Mouse (Mus musculus) adrenal gland, postnatal 25 days (tissue): ENCODE results near the gene Chmp1a. TPM values are rescaled to one million over a fixed set of nuclear protein-coding genes. Genes with fewer than 3 reads are reported as not detected.
A peak's percentile ranks its signal among the peaks of the same experiment; 100 is the strongest.
"Not testable (repeated sequence)": the region's sequence is repeated elsewhere in the genome, so short reads cannot be mapped to it uniquely, and the experiment has no call there.

ENCODE experiments used
- DNase-seq: peaks from one replicate; pipeline ENCODE4 v3.0.0; 2021; ENCODE audit warnings: mixed read lengths
- long read RNA-seq: library from polyadenylated mRNA; stranded (forward); transcript quantifications from one replicate; pipeline ENCODE4 v2.0.0, GENCODE M21; 2021
- total RNA-seq: library from RNA; stranded (reverse); gene quantifications from 2 replicates; pipeline ENCODE4 v1.2.3, GENCODE M21; 2021

The Chmp1a gene
- 79.0 and 97.8 TPM in 2 replicates for total RNA-seq
- long read RNA-seq, transcript Chmp1a-201 (7 exons, 2,140 nt), result major isoform, 6 of 284 reads
- long read RNA-seq, partial matches to known transcripts, result 1 of 284 reads
- long read RNA-seq, other reads (novel, unspliced or antisense), result 273 of 284 reads

DNA sequence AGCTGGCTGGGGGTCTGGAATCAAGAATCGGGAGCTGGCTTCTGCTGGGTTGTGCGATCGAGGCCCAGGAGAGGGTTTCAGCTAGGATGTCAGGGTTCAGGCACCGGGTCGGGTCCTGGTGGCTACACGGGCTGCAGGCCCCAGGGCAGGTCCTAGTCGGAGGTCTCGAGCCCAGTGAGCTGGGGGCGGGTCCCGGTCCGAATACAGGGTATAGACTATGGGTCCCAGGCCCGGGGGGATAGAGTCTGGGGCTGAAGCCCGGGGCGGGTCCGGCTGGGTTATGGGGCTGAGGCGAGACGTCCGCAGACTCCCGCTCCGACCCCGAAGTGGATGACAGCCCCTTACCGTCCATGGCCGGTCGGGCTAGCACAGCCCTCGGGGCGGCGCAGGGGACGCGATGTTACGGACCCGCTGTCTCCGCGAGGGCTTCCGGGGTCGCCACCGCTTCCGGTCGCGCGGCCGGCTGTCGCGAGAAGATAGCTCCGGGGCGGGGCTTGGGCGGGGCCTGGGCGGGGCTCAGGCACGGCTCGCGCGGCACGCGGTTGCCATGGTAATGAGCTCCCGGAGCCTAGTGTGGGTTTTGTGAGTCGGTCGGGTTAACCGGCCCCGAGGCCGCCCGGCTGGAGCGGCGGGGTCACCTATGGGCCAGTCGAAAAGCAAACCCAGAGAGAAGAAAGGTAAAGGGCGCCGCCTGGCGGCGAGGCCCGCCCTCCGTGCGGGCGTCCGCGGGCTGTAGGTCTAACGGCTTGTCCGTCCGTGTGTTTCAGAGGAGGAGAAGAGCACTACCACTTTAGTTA is at the start of gene Chmp1a, which contains the start of gene Spata33:
TSS of gene Chmp1a (minus strand) at position 443 of the 797 bp plus-strand sequence.
TSS of gene Spata33 (plus strand) at position 512 of the 797 bp plus-strand sequence.
- peak; percentile 93 for DNase-seq

DNA sequence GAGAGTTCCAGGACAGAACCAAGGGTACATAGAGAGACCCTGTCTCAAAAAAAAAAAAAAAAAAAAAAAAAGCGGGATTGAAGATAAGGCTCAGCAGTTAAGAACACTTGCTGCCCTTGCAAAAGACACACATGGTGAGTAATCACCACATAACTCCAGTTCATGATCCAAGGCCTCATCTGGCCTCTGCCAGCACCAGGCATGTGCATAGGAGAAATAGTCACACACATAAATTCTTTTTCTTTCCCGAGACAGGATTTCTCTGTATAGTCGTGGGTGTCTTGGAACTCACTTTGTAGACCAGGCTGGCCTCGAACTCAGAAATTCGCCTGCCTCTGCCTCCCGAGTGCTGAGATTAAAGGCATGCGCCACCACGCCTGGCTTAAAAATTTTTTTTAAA is 45.0 kb upstream of the Chmp1a start:
- not testable (repeated sequence) for DNase-seq

DNA sequence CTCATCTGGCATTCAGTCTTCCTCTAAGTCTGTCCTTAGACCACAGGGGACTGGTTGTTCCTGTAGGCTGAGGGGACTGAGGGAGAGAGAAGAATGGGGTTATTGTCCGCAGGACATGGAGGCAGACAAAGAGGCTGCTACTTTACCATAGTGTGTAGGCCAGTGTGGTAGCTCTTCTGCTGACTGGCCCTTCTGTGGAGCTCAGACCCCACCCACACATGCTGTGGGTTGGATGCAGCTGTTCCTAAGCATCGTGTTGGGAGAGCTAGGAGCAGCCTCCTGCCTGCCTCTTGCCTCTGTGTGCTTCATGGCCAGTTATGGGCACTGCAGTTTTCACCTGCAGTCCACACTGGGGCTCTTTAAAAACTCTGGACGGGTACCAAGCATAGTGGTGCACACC is 44.6 kb upstream of the Chmp1a start:
- no peak for DNase-seq

DNA sequence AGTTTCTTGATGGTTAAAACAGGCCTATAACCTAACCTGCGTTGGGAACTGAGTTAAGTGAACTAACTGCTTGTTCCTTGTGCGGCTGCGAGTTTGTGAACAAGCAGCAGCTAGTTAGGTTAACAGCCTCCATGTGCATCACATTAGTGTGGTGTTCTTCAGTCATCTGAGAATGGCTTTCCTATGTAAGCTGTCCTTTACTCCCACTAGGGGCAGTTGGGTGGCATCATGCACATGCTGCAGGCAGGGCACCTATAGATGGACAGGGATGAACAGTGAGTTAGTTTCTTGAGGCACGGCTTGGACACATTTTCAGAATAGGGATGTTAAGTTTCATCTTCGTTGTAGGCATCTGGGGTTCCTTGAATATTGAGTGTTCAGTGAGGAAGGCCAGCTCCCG is 42.6 kb upstream of the Chmp1a start:
- DNase-seq, result no peak

DNA sequence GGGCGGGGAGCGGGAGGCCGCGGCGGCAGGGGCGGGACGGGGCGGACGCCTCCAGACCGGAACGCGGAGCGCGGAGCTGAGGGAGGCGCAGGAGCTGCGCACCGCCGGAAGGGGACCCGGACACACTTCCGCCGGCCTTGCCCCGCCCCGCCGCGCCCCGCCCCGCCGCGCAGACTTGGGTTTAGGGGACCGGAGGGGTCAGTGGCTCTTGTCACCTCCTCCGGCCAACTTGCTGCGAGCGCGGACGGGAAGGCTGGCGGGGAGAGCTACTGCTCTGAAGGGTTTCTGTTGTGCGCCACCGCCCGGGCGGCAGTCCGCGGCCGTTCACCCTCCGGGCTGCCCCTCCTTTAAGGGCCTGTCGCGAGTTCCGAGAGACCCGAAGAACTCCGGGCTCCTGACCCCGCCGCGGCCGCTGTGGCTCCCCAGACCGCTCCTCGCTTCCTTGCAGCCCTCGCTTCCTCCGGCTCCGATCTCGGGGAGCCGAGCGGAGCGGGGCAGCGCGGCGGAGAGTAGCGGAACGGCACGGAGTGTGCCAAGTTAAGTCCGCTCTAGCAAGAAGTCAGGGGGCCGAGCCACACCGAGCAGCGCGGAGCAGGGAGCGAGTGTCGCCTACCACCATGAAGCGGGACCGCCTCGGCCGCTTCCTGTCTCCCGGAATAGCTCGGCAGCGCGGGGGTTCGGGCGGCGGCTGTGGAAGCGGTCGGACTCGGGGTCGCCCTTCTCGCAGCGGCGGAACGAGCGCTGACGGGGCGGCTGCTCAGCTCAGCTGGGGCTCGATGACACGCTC is 41.7 kb upstream of the Chmp1a start, which contains the start of the genes Zfp276 and Vps9d1:
TSS of gene Zfp276 (plus strand) at position 97 of the 787 bp plus-strand sequence.
TSS of gene Vps9d1 (minus strand) at position 250 of the 787 bp plus-strand sequence.
- DNase-seq, result peak; percentile 92

DNA sequence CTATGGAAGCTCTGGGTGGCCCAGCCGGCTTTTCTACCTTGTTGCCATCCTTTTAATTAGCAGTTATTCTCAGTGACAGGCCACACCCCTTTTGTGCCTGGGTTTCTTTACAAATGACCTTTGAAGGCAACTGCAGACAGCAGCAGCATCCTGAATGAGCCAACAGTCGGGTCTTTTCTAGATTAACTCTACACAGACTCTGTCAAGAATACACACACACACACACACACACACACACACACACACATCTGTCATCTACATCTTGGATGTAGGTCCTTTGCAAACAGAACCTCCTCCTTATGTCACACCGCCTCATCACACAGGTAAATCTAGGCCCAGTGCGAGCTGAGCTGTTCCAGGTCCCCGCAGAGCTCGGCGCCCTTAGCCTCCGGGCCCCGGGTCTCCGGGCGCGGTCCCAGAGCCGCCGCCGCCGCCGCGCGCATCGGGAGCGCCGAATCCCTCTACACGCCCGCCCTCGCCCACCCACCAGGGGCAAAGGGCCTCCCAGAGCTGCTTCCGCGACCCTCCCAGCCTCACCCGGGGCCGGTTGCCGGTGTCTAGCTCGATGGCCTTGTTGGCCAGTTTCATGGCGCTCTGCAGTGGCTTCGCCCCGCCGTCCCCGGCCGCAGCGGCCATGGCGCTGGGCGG is 41.0 kb upstream of the Chmp1a start:
- no peak for DNase-seq

DNA sequence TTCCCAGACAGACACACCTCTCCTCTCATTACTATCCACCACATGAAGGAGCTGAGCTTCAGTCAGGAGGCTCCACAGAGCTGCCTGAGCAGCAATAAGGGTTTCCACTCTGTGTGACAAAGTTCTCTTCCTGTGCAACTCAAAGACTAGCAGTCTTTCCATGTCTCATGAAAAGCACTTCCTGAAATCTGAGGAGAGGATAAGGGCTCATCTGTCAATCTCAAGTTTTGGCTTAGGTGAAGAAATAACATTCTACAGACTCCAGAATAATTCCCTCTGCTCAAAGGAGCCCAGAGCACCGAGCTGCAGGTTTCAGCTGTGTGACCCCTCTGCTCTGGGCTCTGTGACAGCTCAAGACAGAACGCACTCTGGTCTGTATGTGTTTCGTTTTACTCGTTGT is 40.4 kb upstream of the Chmp1a start:
- no peak for DNase-seq

DNA sequence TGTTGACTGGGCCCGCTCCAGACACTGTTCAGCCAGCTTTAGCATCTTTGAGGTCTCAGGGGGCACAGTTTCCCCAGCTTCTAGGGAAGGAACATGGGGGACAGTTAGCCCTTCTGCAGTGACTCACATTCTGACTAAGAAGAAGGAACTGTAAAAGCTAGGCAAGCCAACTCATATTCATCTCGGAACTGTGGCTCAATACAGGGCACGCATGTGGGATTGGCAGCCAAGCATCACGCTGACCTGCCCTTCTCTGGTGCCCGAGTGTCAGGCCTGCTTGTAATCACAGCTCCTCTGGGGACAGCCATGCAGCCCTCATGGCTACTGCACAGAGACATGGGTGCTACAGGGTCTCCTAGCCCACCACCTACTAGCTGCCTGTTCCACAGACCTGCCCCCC is 38.4 kb upstream of the Chmp1a start:
- no peak for DNase-seq

DNA sequence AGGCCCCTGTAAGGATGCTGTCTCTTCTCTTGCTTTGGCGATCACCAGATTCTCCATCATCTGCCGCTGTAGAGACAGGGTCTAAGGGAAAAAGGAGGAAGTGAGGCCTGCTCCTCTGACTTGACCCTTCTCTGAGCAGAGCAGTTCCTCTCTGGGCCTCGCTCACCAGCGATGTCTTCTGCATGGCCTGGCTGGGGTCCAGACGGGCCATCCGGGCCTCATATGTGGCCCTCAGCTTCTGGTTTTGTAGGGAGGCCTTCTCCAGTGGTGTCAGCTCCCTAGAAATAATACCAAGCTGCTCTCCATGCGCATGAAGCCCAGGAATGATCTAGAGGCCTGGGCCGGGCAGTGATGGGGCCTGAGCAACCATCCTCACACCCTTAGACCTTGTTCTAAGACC is 36.0 kb upstream of the Chmp1a start:
- no peak for DNase-seq

DNA sequence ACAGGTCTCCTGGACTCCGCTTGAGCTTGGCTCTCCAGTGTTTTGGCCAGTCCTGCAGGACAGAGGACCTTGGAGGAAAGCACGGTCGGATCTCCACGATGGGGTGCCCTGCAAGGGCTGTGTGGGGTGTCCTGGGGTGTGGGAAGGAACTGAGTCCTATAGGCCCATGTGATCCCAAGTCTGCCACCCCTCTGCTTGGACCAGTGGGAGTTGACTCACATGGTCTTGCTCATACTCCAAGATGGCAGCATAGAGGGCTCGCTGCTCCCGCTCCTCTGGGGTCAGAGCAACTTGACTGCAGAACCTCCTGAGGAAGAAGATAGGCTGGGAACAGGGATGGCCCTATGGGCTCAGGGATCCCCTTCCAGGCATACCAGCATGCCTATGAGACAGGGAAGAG is 35.2 kb upstream of the Chmp1a start:
- no peak for DNase-seq

DNA sequence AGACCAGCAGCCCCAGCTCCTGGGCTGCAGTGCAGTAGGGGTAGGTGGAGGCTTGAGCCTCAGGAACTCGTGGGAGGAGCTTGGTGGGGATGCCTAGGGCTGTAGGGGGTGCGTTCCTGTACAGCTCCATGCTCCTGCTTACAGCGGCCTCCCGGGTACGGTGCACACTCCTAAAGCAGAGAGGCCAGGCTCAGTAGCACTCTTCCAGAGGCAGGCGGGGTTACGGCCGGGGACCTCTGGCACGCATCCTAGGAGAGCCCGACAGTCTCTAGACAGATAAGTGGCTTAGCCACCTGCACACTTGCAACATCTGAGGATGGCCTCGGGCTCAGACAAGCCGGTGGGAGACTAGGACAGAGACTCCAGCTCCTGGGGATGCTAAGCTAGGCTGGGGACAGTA is 33.0 kb upstream of the Chmp1a start:
- no peak for DNase-seq

DNA sequence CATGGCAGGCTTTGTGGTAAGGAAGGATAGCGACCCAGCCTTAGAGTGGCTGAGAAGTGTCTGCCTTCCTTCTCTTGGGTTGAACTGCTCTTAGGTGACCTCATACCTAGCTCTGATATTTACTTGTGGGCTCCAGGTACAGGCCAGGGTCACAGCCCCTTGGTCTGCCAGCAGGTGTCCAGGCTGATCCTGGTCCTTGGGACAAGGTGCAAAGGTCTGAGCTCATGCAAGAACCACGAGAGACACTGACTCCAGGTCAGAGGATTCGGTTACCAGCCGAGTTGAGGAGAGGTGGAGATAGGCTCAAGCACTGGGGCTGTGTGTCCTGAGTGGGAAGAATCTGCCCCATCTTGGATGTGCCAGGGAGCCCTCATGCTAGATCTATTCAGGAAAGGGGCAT is 31.8 kb upstream of the Chmp1a start:
- DNase-seq, result no peak

DNA sequence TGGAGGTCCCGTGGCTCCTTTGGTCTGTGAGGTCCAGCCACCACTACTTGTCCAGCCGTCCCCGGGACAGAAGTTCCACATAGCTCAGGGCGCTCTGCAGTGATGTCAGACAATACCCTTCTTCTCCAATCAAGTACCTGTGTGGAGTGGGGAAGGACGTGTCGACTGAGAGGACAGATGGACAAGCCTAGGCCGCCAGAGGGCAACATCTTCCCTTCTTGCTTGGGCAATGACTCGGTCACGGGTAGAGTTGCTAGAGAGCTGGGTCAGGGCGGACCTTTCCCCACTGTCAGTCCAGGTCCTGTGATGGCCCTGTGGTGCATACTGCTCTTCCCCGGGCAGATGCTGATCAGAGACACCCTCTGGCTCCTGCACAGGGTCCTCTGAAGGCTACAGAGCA is 30.5 kb upstream of the Chmp1a start:
- DNase-seq, result peak; percentile 30

DNA sequence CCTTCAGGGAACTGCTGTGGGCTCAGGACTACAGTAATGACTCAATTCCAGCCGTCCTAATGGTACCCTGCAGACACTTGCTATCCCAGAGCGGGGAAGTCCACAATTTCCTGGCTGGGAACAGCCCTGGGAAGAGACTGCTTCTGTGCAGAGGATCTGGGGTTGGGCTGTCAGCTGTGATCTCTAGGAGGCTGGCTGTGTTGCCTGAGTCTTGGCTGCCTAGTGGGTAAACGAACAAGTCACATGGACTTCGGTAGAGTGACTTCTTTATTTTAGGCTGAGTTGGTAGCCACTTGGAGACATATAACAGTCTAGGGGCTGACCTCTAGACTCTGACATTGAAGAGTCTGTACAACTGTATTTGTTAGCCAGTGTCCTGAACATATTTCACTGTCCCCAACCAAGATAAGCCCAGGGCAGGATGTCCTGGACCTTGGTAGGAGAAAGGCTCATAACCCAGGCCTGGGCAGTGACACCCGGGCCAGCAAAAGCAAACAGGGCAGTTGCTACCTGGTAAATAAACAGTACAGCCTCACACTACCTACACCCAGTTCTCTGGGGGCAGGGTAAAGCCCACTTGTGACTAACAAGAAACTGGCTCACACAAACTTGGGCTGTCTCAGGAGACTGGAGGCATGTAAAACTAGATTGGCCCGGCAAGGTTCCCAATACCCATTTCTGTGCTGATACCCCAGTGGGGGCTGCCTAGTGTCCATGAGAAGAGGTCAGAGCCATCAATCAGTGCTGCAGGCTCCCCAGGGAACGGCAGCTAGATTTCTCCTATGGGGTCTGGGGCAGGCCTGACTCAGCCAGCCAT is 29.8 kb upstream of the Chmp1a start:
- no peak for DNase-seq

DNA sequence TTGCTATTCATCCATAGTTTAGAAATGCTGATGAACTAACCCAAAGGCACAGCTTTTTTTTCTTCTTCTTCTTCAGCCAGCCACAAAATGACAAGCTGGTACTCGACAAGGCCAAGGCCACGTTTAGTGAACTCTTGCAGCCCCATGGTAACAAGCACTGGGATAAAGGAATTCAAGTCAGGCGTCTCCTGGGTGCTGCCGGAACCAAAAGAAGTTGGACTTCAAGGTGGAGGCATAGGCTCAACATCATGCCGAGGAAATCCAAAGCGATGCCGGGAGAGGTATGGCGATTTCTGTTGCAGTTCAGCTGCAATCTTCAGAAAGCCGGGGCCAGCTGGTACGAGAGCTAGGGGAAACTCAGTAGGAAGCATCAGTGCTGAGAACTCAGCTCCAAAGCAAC is 26.8 kb upstream of the Chmp1a start:
- DNase-seq, result no peak

DNA sequence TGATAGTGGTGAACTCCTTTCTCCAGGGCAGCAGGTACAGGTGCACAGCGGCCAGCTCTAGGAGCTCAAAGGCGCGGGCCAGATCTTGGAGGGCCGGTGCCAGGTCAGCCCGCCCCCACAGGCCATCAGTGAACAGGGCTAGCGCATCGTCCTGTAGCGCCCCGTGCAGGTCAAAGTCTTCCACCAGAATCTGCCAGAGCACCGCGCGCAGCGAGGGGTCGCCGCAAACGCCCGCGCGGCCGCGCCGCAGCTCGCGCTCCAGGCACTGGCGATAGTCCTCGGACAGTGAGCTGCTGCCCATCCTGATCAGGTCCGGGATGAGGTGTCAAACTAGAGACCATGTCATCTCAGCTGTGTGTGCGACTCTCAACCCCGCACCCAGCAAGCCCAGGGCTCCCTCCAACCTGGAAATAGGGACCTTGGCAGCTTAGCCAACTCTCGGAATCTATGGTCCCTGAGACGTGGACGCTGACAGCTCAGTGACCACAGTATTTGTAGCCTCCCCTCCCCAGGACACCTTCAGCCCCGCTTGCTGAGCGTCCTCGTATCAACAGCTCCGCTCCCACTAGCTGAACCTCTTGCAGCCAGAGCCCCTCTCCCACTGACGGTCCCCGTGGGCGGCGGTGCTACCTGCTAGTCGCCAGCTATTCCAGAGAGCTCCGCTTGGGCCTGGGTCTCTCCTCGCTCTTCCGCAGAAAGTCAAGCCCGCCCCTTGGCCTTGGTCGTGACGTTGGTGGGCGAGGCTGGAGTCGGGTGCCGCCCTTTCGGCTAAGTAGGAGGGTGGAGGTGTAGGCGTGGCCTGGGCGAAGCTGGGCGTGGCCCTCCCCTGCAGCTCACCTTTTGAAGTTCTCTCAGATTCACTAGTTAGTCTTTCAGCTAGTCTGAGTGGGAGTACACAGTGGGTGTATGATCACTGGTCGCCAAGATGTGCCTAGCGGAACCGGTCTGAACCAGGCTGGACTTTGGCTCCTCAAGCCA is 23.2 kb upstream of the Chmp1a start, which contains the start of gene Spata2l:
TSS of gene Spata2l (minus strand) at position 714 of the 978 bp plus-strand sequence.
- DNase-seq, result peak; percentile 91

DNA sequence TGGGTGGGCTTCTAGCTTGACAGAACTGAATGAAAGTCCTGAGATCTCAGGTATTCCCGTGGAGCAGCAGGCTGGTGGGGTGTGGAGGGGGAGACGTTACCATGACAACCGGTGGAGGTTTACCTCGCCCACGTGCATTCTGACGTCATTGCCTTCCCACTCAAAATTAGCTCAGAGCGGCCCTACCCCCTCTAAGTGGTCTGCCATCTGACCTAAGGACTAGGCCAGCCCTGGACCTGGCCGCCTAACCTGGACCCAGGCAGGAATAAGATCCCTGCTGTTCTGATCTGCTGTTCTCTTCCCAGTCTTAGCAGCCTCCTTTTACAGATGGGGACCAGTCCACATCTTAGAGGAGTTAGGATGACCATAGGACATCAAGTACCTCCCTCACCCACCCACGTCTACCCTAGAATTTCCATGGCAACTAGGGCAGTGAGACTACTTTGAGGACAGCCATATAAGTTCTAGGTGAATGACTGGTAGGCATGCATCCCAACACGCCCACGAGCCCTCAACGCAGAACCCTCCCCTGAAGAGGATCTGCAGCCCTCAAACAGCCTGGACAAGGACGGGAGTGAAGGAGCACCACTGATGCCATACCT is 22.5 kb upstream of the Chmp1a start:
- DNase-seq, result no peak

DNA sequence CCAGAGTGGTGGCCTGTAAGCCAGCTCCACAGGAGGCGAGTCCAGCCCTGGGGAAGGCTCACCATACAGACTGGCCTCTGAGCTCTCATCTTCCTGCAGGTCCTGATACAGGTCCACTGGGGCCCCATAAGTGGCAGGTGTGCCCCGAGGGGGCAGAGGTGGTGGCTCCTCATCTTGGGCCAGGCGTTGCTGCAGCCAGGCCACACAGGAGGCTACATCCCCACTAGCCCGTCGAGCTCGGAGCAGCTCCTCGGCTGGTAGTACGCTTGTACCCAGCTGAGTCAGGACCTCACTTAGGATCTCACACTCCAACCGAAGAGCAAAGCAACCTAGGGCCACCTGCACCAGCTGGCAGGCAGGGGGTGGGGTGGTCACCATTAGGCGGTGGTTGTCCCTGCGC is 21.2 kb upstream of the Chmp1a start:
- DNase-seq, result no peak

DNA sequence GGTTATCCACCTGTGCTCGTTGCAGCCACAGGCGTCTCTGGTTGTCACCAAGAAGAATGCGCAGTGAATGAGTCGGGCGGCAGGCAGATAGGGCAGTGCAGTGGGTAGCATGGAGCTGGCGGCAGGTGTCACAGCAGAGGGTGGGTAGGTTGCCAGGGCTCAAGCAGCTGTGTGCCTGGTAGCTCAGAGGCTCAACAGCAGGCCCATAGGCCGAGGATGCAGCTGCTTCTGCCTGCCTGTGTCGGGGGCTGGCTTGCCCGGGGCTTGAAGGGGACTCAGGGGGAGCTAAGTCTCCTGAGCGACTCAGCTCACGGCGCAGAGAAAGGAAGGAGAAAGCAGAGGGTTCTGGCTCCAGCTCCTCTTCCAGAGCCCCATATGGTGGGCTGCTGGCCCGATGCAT is 20.7 kb upstream of the Chmp1a start:
- DNase-seq, result no peak

DNA sequence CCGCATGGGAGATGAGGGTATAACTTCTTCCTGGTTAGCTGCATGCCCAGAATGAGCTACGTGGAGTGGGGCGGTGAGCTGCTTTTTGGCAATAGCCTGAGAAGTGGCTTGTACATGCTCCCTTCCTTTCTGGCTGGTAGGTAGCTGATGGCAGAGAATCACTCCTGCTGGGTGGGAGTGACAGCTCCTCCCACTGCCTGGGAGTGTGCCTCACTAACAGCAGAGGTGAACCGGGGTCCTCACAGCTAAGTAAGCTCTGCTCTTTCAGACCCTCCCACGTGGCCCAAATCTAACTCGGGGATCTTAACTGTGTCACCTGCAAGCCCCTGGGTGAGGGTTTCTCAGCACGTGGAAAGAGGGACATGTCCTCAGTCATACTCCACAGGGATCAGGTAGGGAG is 20.0 kb upstream of the Chmp1a start:
- no peak for DNase-seq
